ENCODE assay signal across 17 mouse cellular contexts in the genomic region with DNA sequence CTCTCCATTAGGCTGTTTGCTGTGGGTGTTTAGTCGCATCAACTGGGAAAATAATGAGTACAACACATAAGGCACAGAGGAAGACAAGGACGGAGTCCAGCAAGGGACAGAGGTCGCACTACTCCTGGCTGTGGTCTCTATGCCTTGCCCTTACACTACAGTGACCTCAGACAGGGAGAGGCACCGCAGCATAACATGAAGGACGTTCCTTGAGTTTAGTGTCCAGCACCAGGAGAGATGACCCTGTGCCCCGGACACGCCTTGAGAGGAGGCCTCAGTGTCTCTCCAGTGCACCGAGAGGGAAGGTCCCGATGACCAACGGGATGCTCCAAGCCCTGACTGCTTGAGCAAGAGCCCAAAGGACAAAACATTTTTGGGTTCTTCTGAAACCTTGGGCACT. TPM values are rescaled to one million over a fixed set of nuclear protein-coding genes. Genes with fewer than 3 reads are reported as not detected.
A peak's percentile ranks its signal among the peaks of the same experiment; 100 is the strongest.
DNase-seq lines count a peak whose midpoint lies in the region; ATAC-seq lines count a peak whose summit lies in the region.
"Had no signal": no experiment of that assay in that cellular context is flagged by ENCODE, and none has a peak within 500 bp of the region (broad histone marks: within the 10 kb centered on the region; RNA-seq: fewer than 3 reads in every experiment).

No protein-coding gene starts in this region.

- 51% methylated on average over 10 of the region's 10 CpGs for WGBS in kidney, embryonic 16.5 days
- WGBS in midbrain, embryonic 15.5 days, result 83% methylated on average over 10 of the region's 10 CpGs
- 87% methylated on average over 10 of the region's 10 CpGs for WGBS in midbrain, embryonic 13.5 days

- no peak for ATAC-seq in kidney, embryonic 16.5 days (ENCODE audit: low FRiP score, low TSS enrichment)
- 0 out of 2 replicates have a peak, but pooled peaks have one; percentile 24 for ATAC-seq in midbrain, embryonic 15.5 days (replicated peaks)
- no peak for ATAC-seq in midbrain, embryonic 13.5 days

- H3K36me3 ChIP-seq in kidney, embryonic 16.5 days (ENCODE audit: insufficient read depth, low read length), result no peaks in the 10 kb centered on the region
- H3K36me3 ChIP-seq in midbrain, embryonic 15.5 days (replicated peaks), result no peaks in the 10 kb centered on the region
- H3K36me3 ChIP-seq in midbrain, embryonic 13.5 days, result no peaks in the 10 kb centered on the region
- H3K36me3 ChIP-seq: limb, embryonic 12.5 days; neural tube, embryonic 13.5 days had no signal

- peaks cover 29% of the 10 kb centered on the region for H3K4me1 ChIP-seq in kidney, embryonic 16.5 days (ENCODE audit: insufficient read depth, low read length)
- H3K4me1 ChIP-seq in midbrain, embryonic 15.5 days, result no peaks in the 10 kb centered on the region
- H3K4me1 ChIP-seq in midbrain, embryonic 13.5 days (replicated peaks), result no peaks in the 10 kb centered on the region

- H3K27ac ChIP-seq in kidney, embryonic 16.5 days (ENCODE audit: low read length), result peak overlapping the region; percentile 89
- H3K27ac ChIP-seq in midbrain, embryonic 15.5 days, result no peak overlapping the region
- H3K27ac ChIP-seq in midbrain, embryonic 13.5 days, result no peak overlapping the region
- H3K27ac ChIP-seq: limb, embryonic 12.5 days; neural tube, embryonic 13.5 days had no signal

- intact Hi-C loops in heart, postnatal 25 days (cut with DNase I), result loop anchor here (5.0 kb wide), 1 partner anchor 94 kb away; no protein-coding TSS in a partner anchor
- intact Hi-C loops in left cerebral cortex, postnatal 36 days (cut with DNase I), result no loop called here

- DNase-seq in heart, adult 11 months, result peak; percentile 74
- DNase-seq in heart, postnatal 25 days (ENCODE audit: low spot score), result no peak
- no peak for DNase-seq in kidney, adult 11 months
- DNase-seq in yolk sac, embryonic 10.5 days (ENCODE audit: low spot score), result peak; percentile 60
- no peak for DNase-seq in left cerebral cortex, postnatal 36 days (ENCODE audit: low spot score in 2 of 2)
- DNase-seq: cerebellum, adult 8-10 months; embryo, embryonic 11 days; layer of hippocampus, postnatal 36 days; retina, postnatal 1 day; spleen, adult 18-20 months had no signal

- H3K9ac ChIP-seq in kidney, embryonic 16.5 days (replicated peaks; ENCODE audit: low read length), result peak overlapping the region; percentile 43; the same call in 1 of the 2 replicates
- H3K9ac ChIP-seq in midbrain, embryonic 15.5 days, result no peak overlapping the region
- H3K9ac ChIP-seq in midbrain, embryonic 13.5 days (replicated peaks), result no peak overlapping the region
- H3K9ac ChIP-seq: limb, embryonic 12.5 days had no signal

- H3K4me2 ChIP-seq in kidney, embryonic 16.5 days (replicated peaks; ENCODE audit: low read depth, low read length), result no peak overlapping the region
- H3K4me2 ChIP-seq in midbrain, embryonic 15.5 days, result no peak overlapping the region
- H3K4me2 ChIP-seq in midbrain, embryonic 13.5 days (replicated peaks), result no peak overlapping the region
- H3K4me2 ChIP-seq: limb, embryonic 12.5 days; midbrain, embryonic 11.5 days; neural tube, embryonic 13.5 days had no signal

- H3K4me3 ChIP-seq in kidney, embryonic 16.5 days (ENCODE audit: low read length), result no peak overlapping the region
- H3K4me3 ChIP-seq in midbrain, embryonic 15.5 days, result no peak overlapping the region
- no peak overlapping the region for H3K4me3 ChIP-seq in midbrain, embryonic 13.5 days (replicated peaks)
- H3K4me3 ChIP-seq: limb, embryonic 12.5 days; neural tube, embryonic 13.5 days had no signal

- no peaks in the 10 kb centered on the region for H3K27me3 ChIP-seq in kidney, embryonic 16.5 days (ENCODE audit: insufficient read depth, low read length)
- no peaks in the 10 kb centered on the region for H3K27me3 ChIP-seq in midbrain, embryonic 15.5 days (replicated peaks)
- no peaks in the 10 kb centered on the region for H3K27me3 ChIP-seq in midbrain, embryonic 13.5 days
- H3K27me3 ChIP-seq: limb, embryonic 12.5 days; neural tube, embryonic 13.5 days had no signal

- H3K9me3 ChIP-seq in kidney, embryonic 16.5 days (ENCODE audit: low read length), result no peaks in the 10 kb centered on the region
- no peaks in the 10 kb centered on the region for H3K9me3 ChIP-seq in midbrain, embryonic 15.5 days
- H3K9me3 ChIP-seq in midbrain, embryonic 13.5 days, result no peaks in the 10 kb centered on the region
- H3K9me3 ChIP-seq: limb, embryonic 12.5 days; neural tube, embryonic 13.5 days had no signal

RNA-seq across cellular contexts. Expression of gene Ddah1, which starts 39.6 kb away (rescaled TPM):
- 1 to 10 TPM; 8.6 to 9.6 TPM for total RNA-seq in heart, postnatal 25 days (2021)
- polyA plus RNA-seq in kidney, embryonic 16.5 days (2015; fragmentation: Nextera tagmentation; extraction: Ambion mirVana), result 73.5 and 76.7 TPM in 2 replicates
- 135 and 137 TPM in 2 replicates for polyA plus RNA-seq in midbrain, embryonic 15.5 days (2015; fragmentation: Nextera tagmentation; extraction: Ambion mirVana)
- 61.3 and 69.2 TPM in 2 replicates for polyA plus RNA-seq in midbrain, embryonic 13.5 days (2015; fragmentation: Nextera tagmentation; extraction: Ambion mirVana)
- 10 to 100 TPM; 60.0 to 64.4 TPM for total RNA-seq in left cerebral cortex, postnatal 36 days (2021)
- total RNA-seq: hematopoietic stem cell, adult 5-6 weeks had no signal

Comparison
In these comparisons a context has a peak if more than half of its experiments do, and no peak if none do; other contexts are left out.
1. DNase-seq: peak in heart, adult 11 months (single experiment) and yolk sac, embryonic 10.5 days (single experiment); none in heart, postnatal 25 days (single experiment), kidney, adult 11 months (single experiment) and left cerebral cortex, postnatal 36 days (0 of 2).